Mouse (Mus musculus) midbrain, embryonic 15.5 days (tissue): ENCODE data around the gene Nkapd1. TPM values are rescaled to one million over a fixed set of nuclear protein-coding genes. Genes with fewer than 3 reads are reported as not detected.

Experiments
- ATAC-seq: fragments of 200-750 bp; cut with Nextera tagmentation; replicated peaks from 2 replicates; pipeline ENCODE4 v1.8.0; 2017; ENCODE audit warnings: moderate TSS enrichment
- H3K27ac ChIP-seq: fragments of 300-500 bp; sonication (generic); 2 replicates; pipeline ENCODE4 v1.5.1; 2015; ENCODE audit warnings: mild to moderate bottlenecking, inconsistent platforms
- H3K27me3 ChIP-seq: fragments of 300-500 bp; sonication (generic); replicated peaks from 2 replicates; pipeline ENCODE4 v1.6.1; 2015; ENCODE audit warnings: inconsistent platforms
- H3K36me3 ChIP-seq: fragments of 300-500 bp; sonication (generic); replicated peaks from 2 replicates; pipeline ENCODE4 v1.6.1; 2015; ENCODE audit warnings: inconsistent platforms
- H3K4me1 ChIP-seq: fragments of 300-500 bp; sonication (generic); 2 replicates; pipeline ENCODE4 v1.6.1; 2015; ENCODE audit warnings: inconsistent platforms
- H3K4me2 ChIP-seq: fragments of 300-500 bp; sonication (generic); 2 replicates; pipeline ENCODE4 v1.6.1; 2015; ENCODE audit warnings: inconsistent platforms, mild to moderate bottlenecking, moderate library complexity
- H3K4me3 ChIP-seq: fragments of 300-500 bp; sonication (generic); 2 replicates; pipeline ENCODE4 v1.5.1; 2015; ENCODE audit warnings: mild to moderate bottlenecking, inconsistent platforms
- H3K9ac ChIP-seq: fragments of 300-500 bp; sonication (generic); 2 replicates; pipeline ENCODE4 v1.6.1; 2015; ENCODE audit warnings: mild to moderate bottlenecking, inconsistent platforms
- H3K9me3 ChIP-seq: fragments of 300-500 bp; sonication (generic); 2 replicates; pipeline ENCODE4 v1.6.1; 2016; ENCODE audit warnings: inconsistent platforms
- WGBS: fragments of 180-500 bp; shearing (Covaris S2); methylation state at CpG from one replicate; pipeline ENCODE4 v1.1.7; 2015; ENCODE audit warnings: mixed read lengths; 5-methylcytosine and 5-hydroxymethylcytosine counted together
- polyA plus RNA-seq: library from polyadenylated mRNA; unstranded; fragments of >200 nt; fragmentation: Nextera tagmentation; extraction: Ambion mirVana; gene quantifications from 2 replicates; pipeline ENCODE4 v1.2.1, GENCODE M21; 2015

The Nkapd1 gene
- polyA plus RNA-seq: 20.0 and 20.3 TPM in 2 replicates

GRCm38 (mm10) chr9:50616766-50617603 is at the start of gene Nkapd1, which contains the start of gene Pih1d2:
Gene Nkapd1, minus strand, starts transcription at chr9:50617464.
Gene Pih1d2, plus strand, starts transcription at chr9:50617321.
- H3K4me3 ChIP-seq: peak within 1 kb of the TSS; percentile 71
- H3K36me3 ChIP-seq: peaks cover 26% of the 10 kb centered on the region
- H3K4me1 ChIP-seq: peaks cover 19% of the 10 kb centered on the region
- H3K27ac ChIP-seq: peak within 1 kb of the TSS; percentile 97
- peak; percentile 96 for ATAC-seq
- no peaks in the 10 kb centered on the region for H3K9me3 ChIP-seq
- no peaks in the 10 kb centered on the region for H3K27me3 ChIP-seq
- peak within 1 kb of the TSS; percentile 82 for H3K4me2 ChIP-seq
- H3K9ac ChIP-seq: peak within 1 kb of the TSS; percentile 85
- under 1% methylated on average over 81 of the region's 81 CpGs for WGBS

- no peaks in the 10 kb centered on the region for H3K9me3 ChIP-seq
- H3K9ac ChIP-seq: no peak overlapping the region
- H3K4me1 ChIP-seq: no peaks in the 10 kb centered on the region
- no peaks in the 10 kb centered on the region for H3K27me3 ChIP-seq
- no peak overlapping the region for H3K4me3 ChIP-seq
- H3K36me3 ChIP-seq: peaks cover 37% of the 10 kb centered on the region
- H3K4me2 ChIP-seq: no peak overlapping the region
- 85% methylated on average over 6 of the region's 6 CpGs for WGBS
- H3K27ac ChIP-seq: no peak overlapping the region
- ATAC-seq: no peak
Measured at GRCm38 (mm10) chr9:50666442-50666841, 49.2 kb upstream of the Nkapd1 start.

GRCm38 (mm10) chr9:50664826-50665225 is 47.6 kb upstream of the Nkapd1 start:
- no peak overlapping the region for H3K9ac ChIP-seq
- H3K27me3 ChIP-seq: no peaks in the 10 kb centered on the region
- no peaks in the 10 kb centered on the region for H3K9me3 ChIP-seq
- no peak overlapping the region for H3K4me3 ChIP-seq
- peaks cover 37% of the 10 kb centered on the region for H3K36me3 ChIP-seq
- H3K4me1 ChIP-seq: peaks cover 7% of the 10 kb centered on the region
- H3K27ac ChIP-seq: no peak overlapping the region
- no peak overlapping the region for H3K4me2 ChIP-seq
- ATAC-seq: no peak
- 93% methylated on average over 5 of the region's 5 CpGs for WGBS

GRCm38 (mm10) chr9:50660431-50660830 is 43.2 kb upstream of the Nkapd1 start:
- Histone ChIP-seq H3K9me3 (no peaks in the 10 kb centered on the region), H3K27me3 (no peaks in the 10 kb centered on the region), H3K9ac (no peak overlapping the region; the same call in 1 of the 2 replicates), H3K36me3 (peaks cover 23% of the 10 kb centered on the region), H3K4me1 (peaks cover 21% of the 10 kb centered on the region), H3K4me3 (peak overlapping the region; percentile 68), H3K4me2 (peak overlapping the region; percentile 77), H3K27ac (no peak overlapping the region; the same call in 1 of the 2 replicates)
- 17% methylated on average over 12 of the region's 12 CpGs for WGBS
- ATAC-seq: no peak

- peak within 1 kb of the TSS; percentile 80 for H3K9ac ChIP-seq
- no peaks in the 10 kb centered on the region for H3K9me3 ChIP-seq
- under 1% methylated on average over 63 of the region's 63 CpGs for WGBS
- H3K4me1 ChIP-seq: peaks cover 21% of the 10 kb centered on the region
- H3K27me3 ChIP-seq: no peaks in the 10 kb centered on the region
- ATAC-seq: peak; percentile 94
- peak within 1 kb of the TSS; percentile 68 for H3K4me3 ChIP-seq
- peak within 1 kb of the TSS; percentile 90 for H3K27ac ChIP-seq
- H3K4me2 ChIP-seq: peak within 1 kb of the TSS; percentile 77
- peaks cover 17% of the 10 kb centered on the region; the same call in 1 of the 2 replicates for H3K36me3 ChIP-seq
Measured at GRCm38 (mm10) chr9:50659392-50660217, 42.3 kb upstream of the Nkapd1 start, which contains the start of gene Dlat. Gene Dlat, minus strand, starts transcription at chr9:50659780.

- Histone ChIP-seq H3K4me3 (peak overlapping the region; percentile 68), H3K4me2 (peak overlapping the region; percentile 77), H3K27ac (peak overlapping the region; percentile 90), H3K27me3 (no peaks in the 10 kb centered on the region), H3K36me3 (peaks cover 14% of the 10 kb centered on the region; the same call in 1 of the 2 replicates), H3K9ac (peak overlapping the region; percentile 80), H3K9me3 (no peaks in the 10 kb centered on the region), H3K4me1 (peaks cover 21% of the 10 kb centered on the region)
- 0% methylated on average over 28 of the region's 28 CpGs for WGBS
- ATAC-seq: peak; percentile 74; the same call in 1 of the 2 replicates
Measured at GRCm38 (mm10) chr9:50658941-50659388, 41.7 kb upstream of the Nkapd1 start.

GRCm38 (mm10) chr9:50658391-50658790 is 41.1 kb upstream of the Nkapd1 start:
- H3K36me3 ChIP-seq: peaks cover 13% of the 10 kb centered on the region
- WGBS: 23% methylated on average over 5 of the region's 5 CpGs
- no peaks in the 10 kb centered on the region for H3K27me3 ChIP-seq
- peak overlapping the region; percentile 68 for H3K4me3 ChIP-seq
- peak overlapping the region; percentile 90; the same call in 1 of the 2 replicates for H3K27ac ChIP-seq
- peaks cover 21% of the 10 kb centered on the region for H3K4me1 ChIP-seq
- peak overlapping the region; percentile 80 for H3K9ac ChIP-seq
- peak overlapping the region; percentile 77 for H3K4me2 ChIP-seq
- no peak for ATAC-seq
- H3K9me3 ChIP-seq: no peaks in the 10 kb centered on the region

- Histone ChIP-seq H3K36me3 (peaks cover 62% of the 10 kb centered on the region), H3K4me3 (no peak overlapping the region), H3K4me1 (no peaks in the 10 kb centered on the region), H3K9ac (no peak overlapping the region), H3K27ac (no peak overlapping the region), H3K9me3 (no peaks in the 10 kb centered on the region), H3K4me2 (no peak overlapping the region), H3K27me3 (no peaks in the 10 kb centered on the region)
- WGBS: 94% methylated on average over 10 of the region's 10 CpGs
- ATAC-seq: no peak
Measured at GRCm38 (mm10) chr9:50650503-50650902, 33.2 kb upstream of the Nkapd1 start.

- Histone ChIP-seq H3K4me1 (no peaks in the 10 kb centered on the region), H3K27me3 (no peaks in the 10 kb centered on the region), H3K4me3 (no peak overlapping the region), H3K36me3 (peaks cover 69% of the 10 kb centered on the region), H3K4me2 (no peak overlapping the region), H3K9me3 (no peaks in the 10 kb centered on the region), H3K9ac (no peak overlapping the region), H3K27ac (no peak overlapping the region)
- no peak for ATAC-seq
- 83% methylated on average over 10 of the region's 10 CpGs for WGBS
Measured at GRCm38 (mm10) chr9:50646826-50647370, 29.6 kb upstream of the Nkapd1 start.

GRCm38 (mm10) chr9:50634270-50634669 is 17.0 kb upstream of the Nkapd1 start:
- H3K4me1 ChIP-seq: no peaks in the 10 kb centered on the region
- H3K27me3 ChIP-seq: no peaks in the 10 kb centered on the region
- H3K4me3 ChIP-seq: no peak overlapping the region
- no peak for ATAC-seq
- H3K36me3 ChIP-seq: peaks cover 44% of the 10 kb centered on the region
- 96% methylated on average over 11 of the region's 11 CpGs for WGBS
- H3K9me3 ChIP-seq: no peaks in the 10 kb centered on the region
- no peak overlapping the region for H3K4me2 ChIP-seq
- H3K27ac ChIP-seq: no peak overlapping the region
- H3K9ac ChIP-seq: no peak overlapping the region

GRCm38 (mm10) chr9:50633059-50633458 is 15.8 kb upstream of the Nkapd1 start:
- no peak overlapping the region for H3K27ac ChIP-seq
- no peaks in the 10 kb centered on the region for H3K4me1 ChIP-seq
- no peak overlapping the region for H3K9ac ChIP-seq
- ATAC-seq: no peak
- H3K9me3 ChIP-seq: no peaks in the 10 kb centered on the region
- H3K36me3 ChIP-seq: peaks cover 32% of the 10 kb centered on the region
- no peak overlapping the region for H3K4me3 ChIP-seq
- no peaks in the 10 kb centered on the region for H3K27me3 ChIP-seq
- WGBS: 64% methylated on average over 2 of the region's 2 CpGs
- no peak overlapping the region for H3K4me2 ChIP-seq
